Mouse (Mus musculus) urinary bladder, adult 2 months (tissue): ENCODE measurements around the gene Stard8. TPM values are rescaled to one million over a fixed set of nuclear protein-coding genes. Genes with fewer than 3 reads are reported as not detected.
"Not testable (repeated sequence)": the region's sequence is repeated elsewhere in the genome, so short reads cannot be mapped to it uniquely, and the experiment has no call there.

Source experiments
- DNase-seq: peaks from one replicate; pipeline ENCODE4 v3.0.0; 2022; ENCODE audit warnings: low spot score
- polyA plus RNA-seq: library from polyadenylated mRNA; depleted of rRNA; stranded (reverse); fragments of >200 nt; gene quantifications from 2 replicates; pipeline ENCODE4 v1.2.3, GENCODE M21; 2012

Stard8 gene
- polyA plus RNA-seq, 1 experiment = 15.7 TPM

GRCm38 (mm10) chrX:99046360-99047055 lies 43.5 kb downstream of the Stard8 start:
- no peak for DNase-seq

- DNase-seq = no peak
Observed at GRCm38 (mm10) chrX:99048111-99048510, 45.1 kb downstream of the Stard8 start.

GRCm38 (mm10) chrX:99049247-99049646 lies 46.2 kb downstream of the Stard8 start:
- no peak for DNase-seq

GRCm38 (mm10) chrX:99050736-99051481 lies 47.9 kb downstream of the Stard8 start:
- DNase-seq = no peak

DNA sequence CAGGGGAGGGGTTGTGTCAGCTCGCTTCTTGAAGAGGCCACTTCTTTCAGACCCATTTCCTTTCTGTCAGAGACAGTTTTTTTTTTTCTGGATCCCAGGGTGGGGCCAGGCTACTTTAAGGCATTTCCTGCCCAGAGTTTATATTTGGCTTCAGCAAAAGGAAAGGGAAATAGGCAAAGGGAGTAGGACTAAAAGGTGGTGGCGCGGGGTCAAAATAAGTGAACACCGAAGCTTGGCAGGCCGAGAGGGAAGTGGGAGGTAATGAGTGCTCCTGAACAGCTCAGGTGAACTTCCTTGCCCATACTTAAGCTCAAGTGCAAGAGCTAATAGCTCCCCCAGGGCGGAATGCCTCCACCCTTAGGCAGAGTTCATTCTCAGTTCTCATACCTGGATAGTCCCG lies 49.2 kb downstream of the Stard8 start:
- no peak for DNase-seq

GRCm38 (mm10) chrX:99054512-99054911 lies 51.5 kb downstream of the Stard8 start:
- DNase-seq = no peak

DNA sequence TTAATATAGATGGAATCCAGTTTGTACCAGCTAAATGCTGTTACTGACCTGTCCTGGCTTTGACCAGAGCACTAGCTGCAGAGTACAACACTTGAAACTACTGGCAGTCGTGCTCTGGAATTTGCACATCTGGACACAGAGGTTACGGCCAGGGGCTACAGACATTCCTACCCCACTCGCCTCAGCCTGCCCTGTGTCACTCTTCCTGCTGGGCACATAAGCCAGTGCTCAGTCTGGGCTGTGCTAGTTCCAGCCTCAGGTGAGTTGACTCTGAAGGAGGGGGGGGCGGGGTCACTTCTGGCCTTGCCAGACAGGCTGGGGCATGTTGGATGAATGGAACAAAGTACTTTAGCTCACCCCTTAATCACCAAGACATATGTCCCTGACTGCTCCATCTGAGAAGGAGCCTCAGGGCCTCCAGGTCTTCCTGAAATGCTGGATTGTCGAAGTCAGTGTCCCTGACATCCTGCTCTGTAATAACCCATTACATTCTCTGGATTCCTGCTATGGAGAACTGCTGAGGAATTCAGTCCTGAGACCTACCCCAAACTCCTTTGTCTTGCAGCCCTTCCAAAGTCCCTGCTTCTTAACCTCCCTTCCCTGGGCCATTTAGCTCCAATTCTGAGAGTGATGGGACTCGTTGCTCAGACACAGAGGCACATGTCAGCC lies 54.9 kb downstream of the Stard8 start:
- DNase-seq = no peak

GRCm38 (mm10) chrX:99059119-99059518 lies 56.1 kb downstream of the Stard8 start:
- DNase-seq = no peak

DNA sequence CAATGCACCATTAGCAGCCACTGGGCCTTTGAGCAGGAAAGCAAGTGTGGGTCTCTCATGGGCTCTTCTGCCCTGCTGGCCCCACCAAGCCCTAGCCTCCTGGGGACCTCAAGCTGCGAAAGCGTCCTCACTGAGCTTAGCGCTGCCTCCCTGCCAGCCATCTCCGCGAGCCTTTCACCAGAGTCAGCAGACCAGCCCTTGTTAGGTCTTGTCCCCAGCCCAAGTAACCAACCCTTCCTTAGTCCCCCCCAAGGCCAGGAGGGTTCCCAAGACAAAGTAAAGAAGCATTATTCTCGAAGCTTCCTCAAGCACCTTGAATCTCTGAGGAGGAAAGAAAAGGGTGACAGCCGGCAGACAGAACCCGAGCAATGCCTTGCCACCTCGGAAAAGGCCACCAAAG lies 62.5 kb downstream of the Stard8 start:
- DNase-seq = no peak

- no peak for DNase-seq
Observed at GRCm38 (mm10) chrX:99066550-99066949, 63.5 kb downstream of the Stard8 start.

DNA sequence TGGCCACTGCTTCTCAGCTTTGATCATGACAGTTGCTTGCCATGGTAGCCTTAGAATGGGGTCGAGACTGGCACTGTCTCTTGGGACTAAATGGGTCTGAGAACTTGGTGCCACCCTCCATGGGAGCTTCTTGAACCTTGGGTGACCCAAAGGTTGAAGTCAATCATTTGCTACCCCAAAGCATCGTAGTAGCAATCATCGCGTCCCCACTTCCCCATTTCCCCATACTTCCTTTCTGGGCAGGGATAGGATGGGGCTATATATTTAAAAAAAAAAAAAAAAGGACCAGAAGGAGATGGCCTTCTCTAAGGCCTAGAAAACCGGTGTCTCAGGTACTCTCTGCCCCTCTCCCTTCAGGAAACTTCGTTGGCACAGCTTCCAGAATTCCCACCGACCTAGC lies 64.2 kb downstream of the Stard8 start:
- no peak for DNase-seq

DNA sequence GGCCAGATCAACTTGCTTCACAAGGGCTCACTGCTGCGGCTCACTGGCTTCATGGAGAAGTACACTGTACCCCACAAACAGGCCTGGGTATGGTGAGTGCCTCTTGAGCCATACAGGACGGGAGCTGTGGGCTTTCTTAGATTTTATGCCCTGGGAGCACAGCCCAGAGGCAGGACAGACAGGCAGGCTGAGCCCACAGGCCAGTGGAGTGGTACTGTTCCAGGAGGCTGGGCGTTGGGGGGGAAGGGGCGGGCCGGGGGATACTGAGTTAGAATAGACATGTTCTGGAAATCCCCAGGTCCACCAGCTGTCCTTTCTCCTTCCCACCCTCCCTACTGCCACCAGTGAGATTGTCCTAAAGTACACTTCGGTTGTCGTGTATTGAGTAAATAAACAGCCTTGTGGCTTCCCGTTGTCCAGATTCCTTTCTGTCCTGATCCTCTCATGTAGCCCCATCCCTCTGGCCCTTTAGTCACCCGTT lies 64.7 kb downstream of the Stard8 start:
- no peak for DNase-seq

GRCm38 (mm10) chrX:99071188-99071587 lies 68.1 kb downstream of the Stard8 start:
- DNase-seq = no peak

GRCm38 (mm10) chrX:99072596-99072995 lies 69.5 kb downstream of the Stard8 start:
- DNase-seq = no peak

GRCm38 (mm10) chrX:99075111-99075510 lies 72.1 kb downstream of the Stard8 start:
- DNase-seq = no peak

DNA sequence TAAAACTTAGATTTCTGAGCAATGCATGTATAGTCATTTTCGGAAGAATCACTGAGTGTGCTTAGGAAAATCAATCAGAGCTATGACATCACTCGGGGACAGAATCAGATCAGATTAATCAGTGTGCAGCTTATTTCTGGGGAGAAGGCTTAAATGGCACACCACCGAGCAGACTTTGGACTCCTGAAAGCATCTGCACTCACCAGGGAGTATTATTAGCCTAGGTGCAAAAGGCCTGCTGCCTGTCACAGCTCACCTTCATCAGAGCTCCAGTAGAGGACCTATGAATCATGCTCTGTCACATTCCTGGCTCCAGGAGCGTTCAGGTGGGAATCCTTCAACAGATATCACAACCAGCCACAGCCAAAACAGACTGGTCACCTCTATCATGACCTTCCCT lies 73.4 kb downstream of the Stard8 start:
- no peak for DNase-seq

- DNase-seq = not testable (repeated sequence)
Observed at GRCm38 (mm10) chrX:99078374-99078892, 75.4 kb downstream of the Stard8 start.

- DNase-seq = no peak
Observed at GRCm38 (mm10) chrX:99092704-99093103, 89.7 kb downstream of the Stard8 start.

DNA sequence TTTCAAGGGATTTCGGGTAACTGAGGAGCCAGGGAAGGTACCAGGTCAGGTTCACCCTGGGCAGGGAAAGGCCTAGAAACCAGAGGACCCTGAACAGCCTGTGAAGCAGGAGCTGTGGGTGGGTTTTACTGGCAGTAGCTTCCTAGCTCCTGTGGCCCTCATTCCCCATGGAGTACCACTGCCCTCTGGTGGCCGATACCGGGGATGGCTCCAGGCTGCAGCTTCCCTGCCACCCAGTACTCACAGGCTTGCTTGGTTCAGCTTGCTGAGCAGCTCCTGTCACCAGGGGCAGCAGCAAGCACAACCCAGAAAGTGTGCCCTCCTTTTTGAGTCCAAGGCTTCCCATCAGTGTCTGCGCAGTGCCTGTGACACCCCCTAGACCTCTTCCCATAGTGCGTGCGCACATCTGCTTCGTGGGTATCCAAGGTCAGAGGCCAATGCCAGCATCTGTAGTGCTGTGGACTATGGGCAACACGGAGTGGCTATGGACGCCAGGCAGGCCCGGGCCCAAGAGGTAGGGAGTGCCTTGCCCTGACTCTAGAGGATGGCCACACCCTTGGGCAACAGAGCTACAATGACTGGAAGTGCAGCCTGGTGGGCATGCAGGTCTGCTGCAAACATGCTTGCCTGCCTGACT lies 108.2 kb downstream of the Stard8 start:
- not testable (repeated sequence) for DNase-seq

- no peak for DNase-seq
Observed at GRCm38 (mm10) chrX:99119510-99119909, 116.5 kb downstream of the Stard8 start.
